Mouse (Mus musculus): ENCODE data around the gene Jarid2. TPM values are rescaled to one million over a fixed set of nuclear protein-coding genes. Genes with fewer than 3 reads are reported as not detected.
A peak's percentile ranks its signal among the peaks of the same experiment; 100 is the strongest.

Jarid2 gene
- total RNA-seq, 2 experiments from 2014 or later = 36.7 to 51.1 TPM

GRCm38 (mm10) chr13:44819400-44819799 is 90.1 kb downstream of the Jarid2 start:
- no peak for ATAC-seq (replicated peaks; ENCODE audit: low FRiP score, poor library complexity, severe bottlenecking)

GRCm38 (mm10) chr13:44822578-44822977 is 93.3 kb downstream of the Jarid2 start:
- ATAC-seq (replicated peaks; ENCODE audit: low FRiP score, poor library complexity, severe bottlenecking) = no peak

GRCm38 (mm10) chr13:44828903-44829302 is 99.6 kb downstream of the Jarid2 start:
- ATAC-seq (replicated peaks; ENCODE audit: low FRiP score, poor library complexity, severe bottlenecking) = no peak

- ATAC-seq (replicated peaks; ENCODE audit: low FRiP score, poor library complexity, severe bottlenecking) = no peak
Observed at GRCm38 (mm10) chr13:44832104-44832503, 102.8 kb downstream of the Jarid2 start.

GRCm38 (mm10) chr13:44832866-44833265 is 103.6 kb downstream of the Jarid2 start:
- ATAC-seq (replicated peaks; ENCODE audit: low FRiP score, poor library complexity, severe bottlenecking) = no peak

GRCm38 (mm10) chr13:44833353-44833752 is 104.1 kb downstream of the Jarid2 start:
- ATAC-seq (replicated peaks; ENCODE audit: low FRiP score, poor library complexity, severe bottlenecking) = no peak

- no peak for ATAC-seq (replicated peaks; ENCODE audit: low FRiP score, poor library complexity, severe bottlenecking)
Observed at GRCm38 (mm10) chr13:44837445-44837844, 108.2 kb downstream of the Jarid2 start.

- no peak for ATAC-seq (replicated peaks; ENCODE audit: low FRiP score, poor library complexity, severe bottlenecking)
Observed at GRCm38 (mm10) chr13:44839866-44840835, 110.9 kb downstream of the Jarid2 start.

- no peak for ATAC-seq (replicated peaks; ENCODE audit: low FRiP score, poor library complexity, severe bottlenecking)
Observed at GRCm38 (mm10) chr13:44851426-44851825, 122.2 kb downstream of the Jarid2 start.

GRCm38 (mm10) chr13:44852024-44852423 is 122.8 kb downstream of the Jarid2 start:
- ATAC-seq (replicated peaks; ENCODE audit: low FRiP score, poor library complexity, severe bottlenecking) = no peak

GRCm38 (mm10) chr13:44865566-44865965 is 136.3 kb downstream of the Jarid2 start:
- ATAC-seq (replicated peaks; ENCODE audit: low FRiP score, poor library complexity, severe bottlenecking) = no peak

GRCm38 (mm10) chr13:44868037-44868650 is 138.9 kb downstream of the Jarid2 start:
- ATAC-seq (replicated peaks; ENCODE audit: low FRiP score, poor library complexity, severe bottlenecking) = no peak

- peak; percentile 82 for ATAC-seq (replicated peaks; ENCODE audit: low FRiP score, poor library complexity, severe bottlenecking)
Observed at GRCm38 (mm10) chr13:44869418-44870119, 140.3 kb downstream of the Jarid2 start.

- no peak for ATAC-seq (replicated peaks; ENCODE audit: low FRiP score, poor library complexity, severe bottlenecking)
Observed at GRCm38 (mm10) chr13:44876799-44877198, 147.5 kb downstream of the Jarid2 start.

GRCm38 (mm10) chr13:44881001-44881400 is 151.7 kb downstream of the Jarid2 start:
- ATAC-seq (replicated peaks; ENCODE audit: low FRiP score, poor library complexity, severe bottlenecking) = no peak

- ATAC-seq (replicated peaks; ENCODE audit: low FRiP score, poor library complexity, severe bottlenecking) = no peak
Observed at GRCm38 (mm10) chr13:44886221-44886620, 156.9 kb downstream of the Jarid2 start.

GRCm38 (mm10) chr13:44890612-44891011 is 161.3 kb downstream of the Jarid2 start:
- ATAC-seq (replicated peaks; ENCODE audit: low FRiP score, poor library complexity, severe bottlenecking) = no peak

- ATAC-seq (replicated peaks; ENCODE audit: low FRiP score, poor library complexity, severe bottlenecking) = no peak
Observed at GRCm38 (mm10) chr13:44891813-44892730, 162.8 kb downstream of the Jarid2 start.

GRCm38 (mm10) chr13:44896211-44896610 is 166.9 kb downstream of the Jarid2 start:
- ATAC-seq (replicated peaks; ENCODE audit: low FRiP score, poor library complexity, severe bottlenecking) = no peak
